Mouse (Mus musculus): ENCODE data around the gene Dhcr7.

GRCm38 (mm10) chr7:143808909-143809308 lies 14.0 kb upstream of the Dhcr7 start:
- TF ChIP-seq CTCF (IDR thresholded peaks at IDR 0.05; ENCODE audit: borderline replicate concordance, insufficient read depth, low read length) (peak; percentile 34; the same call in 1 of the 2 replicates), POLR2A (IDR thresholded peaks at IDR 0.05; ENCODE audit: low read depth, low read length) (no peak)
